Mouse (Mus musculus): ENCODE measurements around the gene Sacs.

Gene Sacs

DNA sequence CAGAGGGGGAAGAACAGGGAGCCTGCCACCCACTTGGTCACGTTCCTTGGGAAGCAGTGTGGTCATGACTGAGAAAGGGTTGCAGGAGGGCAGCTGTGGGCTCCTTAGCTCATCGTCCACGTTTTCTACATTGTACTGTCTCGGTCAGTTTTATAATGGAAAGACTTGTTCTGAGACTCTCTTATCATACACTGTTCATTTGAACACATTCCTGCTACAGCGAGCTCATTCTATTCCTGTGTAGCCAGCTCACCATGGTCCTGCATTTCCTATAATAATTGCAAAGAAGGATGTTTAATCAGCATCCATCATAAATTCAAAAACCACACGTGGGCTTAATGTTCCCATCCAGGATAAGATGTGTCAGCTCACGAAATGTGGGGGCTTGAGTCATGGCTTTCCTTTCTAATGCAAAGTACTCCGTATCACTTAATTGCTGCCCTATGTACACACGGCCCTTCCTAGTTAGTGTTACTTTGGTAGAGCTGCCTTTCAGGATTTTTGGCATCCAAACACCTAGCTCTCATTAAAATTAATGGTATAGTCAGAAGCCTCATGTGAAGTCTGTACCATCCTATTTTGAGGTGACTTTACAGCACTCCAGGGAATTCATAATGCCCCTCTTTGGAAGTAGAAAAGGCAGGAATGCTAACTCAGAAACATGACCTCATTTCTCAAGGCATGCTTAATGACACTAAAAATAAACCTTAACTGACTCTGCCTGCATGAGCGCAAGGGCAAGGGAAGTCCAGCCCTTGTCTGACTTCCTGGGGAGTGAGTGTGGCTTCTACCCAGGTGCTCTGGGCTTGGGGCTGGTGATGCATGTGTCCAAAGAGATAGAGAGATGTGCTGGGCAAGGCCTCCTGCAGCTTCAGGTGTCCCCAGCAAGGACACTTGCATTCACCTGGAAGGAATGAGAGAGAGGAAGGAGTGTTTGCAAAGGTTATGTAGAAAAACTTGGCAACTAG lies 23.4 kb downstream of the Sacs start:
- no peak for DNase-seq

DNA sequence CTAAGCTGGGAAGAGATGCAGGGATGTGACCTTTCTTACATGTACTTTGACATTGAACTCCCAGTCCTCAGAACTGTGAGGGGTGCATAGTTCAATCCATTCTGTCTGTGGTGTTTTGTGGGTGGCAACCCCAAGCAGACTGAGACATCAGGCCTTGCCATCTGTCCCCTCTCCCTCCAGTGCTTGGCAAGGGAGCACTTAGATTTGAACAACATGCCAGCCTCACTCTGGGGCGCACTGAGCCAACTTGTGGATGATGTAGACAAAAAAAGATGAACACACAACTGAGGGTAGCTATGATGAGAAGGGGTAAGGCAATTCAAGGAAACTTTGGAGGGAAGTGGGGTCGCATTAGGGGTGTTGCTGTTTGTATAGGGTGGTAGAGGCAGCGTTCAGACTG lies 26.2 kb downstream of the Sacs start:
- DNase-seq: no peak

DNA sequence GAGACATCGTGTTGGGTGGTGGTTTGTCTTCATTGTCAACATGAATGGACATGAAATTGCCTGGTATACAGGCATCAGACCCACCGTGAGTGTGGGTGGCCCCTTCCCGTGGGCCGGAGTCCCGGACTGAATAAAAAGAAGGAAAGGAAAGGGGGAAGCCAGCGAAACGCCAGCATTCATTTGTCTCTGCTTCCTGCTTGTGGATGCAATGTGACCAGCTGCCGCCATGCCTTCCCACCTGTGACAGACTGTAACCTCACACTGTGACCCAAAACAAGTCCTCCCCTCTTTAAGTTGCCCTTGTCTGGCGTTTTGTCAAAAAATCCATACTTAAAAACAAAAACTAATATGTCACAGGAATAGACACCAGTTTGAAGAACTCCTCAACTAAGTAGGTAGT lies 27.7 kb downstream of the Sacs start:
- no peak for DNase-seq

DNA sequence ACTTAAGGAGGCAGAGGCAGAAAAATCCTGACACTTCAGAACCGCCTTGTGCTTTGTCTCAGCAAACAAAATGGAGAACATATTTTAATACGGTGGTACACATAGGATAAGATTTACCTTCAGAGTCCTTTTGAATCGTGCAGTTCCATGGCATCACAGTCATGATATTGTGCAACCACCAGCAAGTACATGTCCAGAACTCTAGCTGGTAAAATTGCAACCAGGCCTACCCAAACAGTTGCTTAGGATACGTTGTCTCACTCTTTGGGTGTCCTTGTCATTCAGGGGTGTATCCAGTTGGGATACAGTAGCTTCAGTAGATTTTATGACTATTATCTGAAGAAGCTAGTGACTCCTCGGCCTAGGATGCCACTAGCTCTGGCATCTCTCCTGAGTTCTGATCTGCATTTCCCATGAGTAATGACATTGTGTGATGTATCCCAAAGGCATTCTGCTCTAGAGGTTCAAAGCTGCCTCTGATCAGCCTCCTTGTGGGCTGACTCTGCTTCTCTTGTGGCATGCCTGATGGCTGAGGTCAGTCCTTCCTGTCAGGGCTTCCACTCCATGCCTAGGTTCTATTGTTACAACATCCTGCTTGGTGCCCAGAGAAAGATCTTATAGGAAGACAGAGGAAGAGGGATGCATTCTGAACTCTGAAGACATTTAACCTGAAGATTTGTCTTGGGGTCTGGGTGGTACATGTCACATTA lies 33.2 kb downstream of the Sacs start:
- no peak for DNase-seq

DNA sequence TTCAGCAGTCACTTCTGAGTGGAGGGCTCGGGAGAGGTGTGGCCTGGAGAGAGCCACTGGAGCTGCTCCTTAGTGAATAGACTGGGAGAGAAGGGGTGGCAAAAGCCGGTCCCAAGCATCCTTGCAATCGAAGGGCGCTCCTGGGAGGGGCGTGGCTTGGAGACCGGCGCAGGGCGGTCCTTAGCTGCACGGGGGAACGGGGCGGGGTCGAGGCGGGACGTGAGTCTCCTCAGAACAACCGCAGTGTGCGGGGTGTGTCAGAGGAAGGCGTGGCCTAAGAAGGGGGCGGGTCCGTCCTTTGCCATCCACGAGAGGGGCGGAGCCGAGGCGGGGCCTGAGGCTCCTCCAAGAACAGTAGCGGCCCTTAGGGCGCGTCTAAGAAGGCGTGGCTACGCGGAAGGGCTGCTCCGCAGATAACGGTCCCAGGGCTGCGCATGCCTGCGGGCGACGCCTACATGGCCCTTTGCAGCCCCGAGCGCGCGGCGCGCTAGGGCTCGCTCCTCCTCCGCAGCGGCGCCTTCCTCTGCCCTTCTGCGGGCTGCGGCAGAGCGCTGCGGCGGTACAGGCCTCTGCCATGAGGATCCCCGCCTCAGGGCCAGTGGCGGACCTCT lies 34.4 kb downstream of the Sacs start:
- DNase-seq: peak; percentile 100

DNA sequence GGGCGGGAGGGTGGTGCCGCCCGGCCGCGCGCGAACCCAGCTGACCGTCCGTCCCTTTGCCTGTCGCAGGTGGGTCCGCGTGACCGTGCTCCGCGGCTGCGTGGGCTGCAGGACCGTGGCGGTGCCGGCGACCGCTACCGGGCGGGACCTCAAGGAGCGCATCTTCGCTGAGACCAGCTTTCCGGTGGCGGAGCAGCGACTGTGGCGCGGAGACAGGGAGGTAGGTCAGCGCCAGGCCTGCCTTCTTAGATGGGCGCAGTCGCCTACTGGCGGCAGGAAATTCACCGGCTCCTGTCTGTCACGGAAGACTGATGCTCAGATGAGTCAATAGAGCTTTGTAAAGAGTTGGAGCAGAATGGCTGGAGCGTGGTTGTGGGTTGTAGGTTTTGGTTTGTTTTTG lies 35.0 kb downstream of the Sacs start:
- DNase-seq: peak; percentile 76

DNA sequence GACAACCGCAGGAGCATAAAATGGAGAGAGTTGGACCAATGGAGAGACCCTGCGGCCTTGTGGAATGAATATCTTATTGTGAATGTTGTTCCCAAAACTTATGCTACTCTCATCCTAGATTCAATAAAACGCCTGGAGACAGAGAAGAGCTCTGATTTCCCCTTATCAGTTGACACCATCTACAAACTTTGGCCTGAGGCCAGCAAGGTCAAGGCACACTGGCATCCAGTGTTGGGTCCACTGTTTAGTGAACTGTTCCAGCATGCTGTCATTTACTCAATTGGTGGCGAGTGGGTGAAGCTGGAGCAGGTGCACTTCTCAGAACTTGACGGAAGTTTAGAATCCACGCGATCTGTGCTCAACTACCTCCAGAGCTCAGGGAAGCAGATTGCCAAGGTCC lies 53.6 kb downstream of the Sacs start:
- DNase-seq: no peak

DNA sequence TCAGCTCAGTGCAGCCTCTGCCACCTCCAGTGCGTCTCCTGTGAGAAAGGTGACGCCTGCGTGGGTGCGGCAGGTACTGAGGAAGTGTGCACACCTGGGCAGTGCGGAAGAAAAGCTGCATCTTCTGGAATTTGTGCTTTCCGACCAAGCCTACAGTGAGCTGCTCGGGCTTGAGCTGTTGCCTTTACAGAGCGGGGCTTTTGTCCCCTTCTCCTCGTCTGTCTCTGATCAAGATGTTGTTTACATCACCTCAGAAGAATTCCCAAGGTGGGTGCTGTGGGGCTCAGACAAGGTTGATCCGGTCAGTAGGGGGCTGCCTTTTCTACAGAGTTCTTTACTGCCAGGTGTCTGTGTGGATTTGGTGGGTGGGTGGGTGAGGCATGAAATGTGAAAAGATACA lies 54.1 kb downstream of the Sacs start:
- no peak for DNase-seq

DNA sequence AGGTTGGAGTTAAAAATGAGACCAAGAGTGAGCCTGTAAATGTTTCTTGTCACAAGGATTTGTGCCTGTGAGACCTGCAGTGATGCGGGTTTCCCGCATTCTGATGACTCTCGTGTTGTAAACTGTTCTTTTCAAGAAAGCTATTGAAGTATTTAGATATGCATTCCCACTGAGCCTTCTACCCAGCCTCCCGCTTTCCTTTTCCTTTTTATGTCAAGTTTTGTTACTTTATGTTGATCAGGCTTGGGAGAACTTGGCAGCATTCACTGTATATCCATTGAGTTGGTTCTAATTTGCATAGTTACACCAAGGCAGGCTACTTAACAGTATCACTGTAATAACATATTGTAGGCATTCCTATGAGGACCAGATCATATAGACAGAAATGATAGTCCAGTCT lies 56.2 kb downstream of the Sacs start:
- no peak for DNase-seq

DNA sequence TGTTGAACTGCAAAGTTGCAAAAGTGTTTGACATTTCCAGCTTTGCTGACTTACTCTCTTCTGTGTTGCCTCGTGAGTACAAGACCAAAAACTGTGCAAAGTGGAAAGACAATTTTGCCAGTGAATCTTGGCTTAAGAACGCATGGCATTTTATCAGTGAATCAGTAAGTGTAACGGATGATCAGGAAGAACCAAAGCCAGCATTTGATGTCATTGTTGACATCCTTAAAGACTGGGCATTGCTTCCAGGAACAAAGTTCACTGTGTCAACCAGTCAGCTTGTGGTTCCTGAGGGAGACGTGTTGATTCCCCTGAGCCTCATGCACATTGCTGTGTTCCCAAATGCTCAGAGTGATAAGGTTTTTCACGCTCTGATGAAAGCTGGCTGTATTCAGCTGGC lies 71.9 kb downstream of the Sacs start:
- no peak for DNase-seq

DNA sequence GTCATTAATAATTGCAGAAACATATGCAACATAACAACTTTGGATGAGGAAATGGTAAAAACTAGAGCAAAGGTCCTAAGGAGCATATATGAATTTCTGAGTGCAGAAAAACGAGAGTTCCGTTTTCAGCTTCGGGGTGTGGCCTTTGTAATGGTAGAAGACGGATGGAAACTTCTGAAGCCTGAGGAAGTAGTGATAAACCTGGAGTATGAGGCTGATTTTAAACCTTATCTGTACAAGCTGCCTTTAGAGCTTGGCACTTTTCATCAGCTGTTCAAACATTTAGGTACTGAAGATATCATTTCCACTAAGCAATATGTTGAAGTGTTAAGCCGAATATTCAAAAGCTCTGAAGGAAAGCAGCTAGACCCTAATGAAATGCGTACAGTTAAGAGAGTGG lies 73.5 kb downstream of the Sacs start:
- no peak for DNase-seq

DNA sequence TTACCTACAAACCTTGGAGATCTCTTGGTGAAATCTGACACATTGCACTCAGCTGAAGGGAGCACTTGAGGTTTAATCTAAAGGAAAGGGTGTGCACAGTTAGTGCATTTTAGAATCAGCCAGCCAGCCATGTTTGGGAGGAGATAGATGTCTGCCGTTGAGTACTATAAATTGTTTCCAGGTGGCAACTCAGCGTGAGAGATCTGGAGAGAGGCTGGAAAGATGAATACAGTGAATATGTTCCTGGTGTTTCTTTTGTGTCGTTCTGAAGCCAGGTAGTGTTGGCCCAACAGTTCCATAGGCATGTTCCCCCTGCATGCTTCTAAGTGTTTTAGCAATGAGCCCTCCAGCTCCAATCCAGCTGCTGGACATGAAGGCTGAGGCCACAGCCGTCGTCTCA lies 82.9 kb downstream of the Sacs start:
- no peak for DNase-seq

DNA sequence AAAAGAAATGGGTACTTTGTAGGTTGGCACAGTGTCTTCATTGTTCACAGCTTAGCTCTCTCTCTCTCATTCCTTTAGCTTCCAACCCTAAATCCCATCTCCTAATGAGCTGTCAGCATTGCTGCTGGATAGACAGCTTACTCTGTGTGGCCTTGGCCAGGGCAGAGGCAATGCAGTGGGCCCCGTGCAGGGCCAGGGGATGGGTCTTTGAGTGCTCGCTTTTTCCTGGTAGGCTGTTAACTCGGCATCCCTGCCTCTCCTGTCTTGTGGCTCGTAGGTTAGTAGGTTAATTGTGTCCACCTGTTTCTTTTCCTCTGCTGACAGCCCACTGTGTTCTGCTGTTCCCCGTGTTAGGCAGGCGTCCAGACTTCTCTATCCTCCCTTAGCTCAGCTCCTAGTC lies 84.2 kb downstream of the Sacs start:
- no peak for DNase-seq

DNA sequence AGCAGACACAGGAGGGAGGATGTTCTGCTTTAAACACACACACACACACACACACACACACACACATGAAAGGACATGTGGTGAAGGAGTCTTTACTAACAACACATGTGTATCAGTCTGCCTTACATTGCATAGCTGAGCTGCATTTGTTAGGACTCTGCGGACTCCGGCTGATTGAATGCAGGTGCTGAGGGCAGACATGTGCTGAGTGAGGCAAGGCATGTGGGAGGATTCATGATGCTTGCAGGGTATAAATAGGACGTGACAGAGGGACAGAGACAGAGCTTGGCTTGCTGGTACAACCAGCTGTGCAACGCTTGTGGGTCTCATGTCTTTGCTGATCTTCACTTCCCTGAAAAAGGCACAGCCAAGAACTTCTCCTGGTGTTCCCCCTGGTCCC lies 85.5 kb downstream of the Sacs start:
- no peak for DNase-seq

DNA sequence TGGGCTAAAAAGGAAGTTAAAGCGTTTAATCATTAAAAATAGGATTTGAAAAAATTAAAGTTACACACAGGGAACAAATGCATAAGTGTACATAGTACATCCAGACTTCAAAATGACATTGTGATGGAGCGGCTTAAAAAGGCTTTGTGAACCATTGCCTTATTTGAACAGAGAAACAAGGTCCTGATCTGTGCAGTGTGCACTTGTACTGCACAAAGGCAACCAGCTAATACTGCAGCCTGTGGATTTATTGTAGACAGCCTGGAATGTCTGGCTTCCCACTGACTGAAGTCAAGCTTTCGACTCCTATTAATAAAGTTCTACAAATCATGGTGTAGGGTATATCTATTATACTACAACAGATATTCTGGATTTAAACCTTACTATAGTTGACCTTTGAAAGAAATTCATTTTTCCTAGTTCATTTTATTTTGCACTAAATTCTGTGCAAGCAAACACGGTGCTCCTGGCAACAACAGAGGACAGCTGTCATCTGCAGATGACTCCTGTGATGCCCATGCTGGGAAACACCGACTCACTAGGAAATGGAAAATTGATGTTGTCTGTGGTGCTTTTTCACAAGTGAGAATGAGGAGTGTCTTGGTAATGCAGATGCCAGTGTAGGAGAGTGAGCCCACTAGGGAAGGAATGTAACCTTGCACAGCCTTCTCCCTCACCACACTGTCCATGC lies 86.3 kb downstream of the Sacs start:
- no peak for DNase-seq

DNA sequence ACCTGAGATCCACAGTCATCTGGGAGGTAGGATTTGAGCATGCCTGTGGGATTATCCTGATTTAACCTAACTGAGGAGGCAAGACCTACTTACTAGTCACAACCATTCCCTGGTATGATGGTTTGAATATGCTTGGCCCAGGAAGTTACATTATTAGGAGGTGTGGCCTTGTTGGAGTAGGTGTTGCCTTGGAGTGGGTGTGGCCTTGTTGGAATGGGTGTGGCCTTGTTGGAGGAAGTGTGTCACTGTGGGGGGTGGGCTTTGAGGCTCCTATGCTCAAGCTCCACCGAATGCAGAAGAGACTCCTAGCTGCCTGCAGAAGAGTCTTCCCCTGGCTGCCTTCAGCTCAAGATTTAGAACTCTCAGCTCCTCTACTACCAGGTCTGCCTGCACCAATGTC lies 87.9 kb downstream of the Sacs start:
- no peak for DNase-seq

DNA sequence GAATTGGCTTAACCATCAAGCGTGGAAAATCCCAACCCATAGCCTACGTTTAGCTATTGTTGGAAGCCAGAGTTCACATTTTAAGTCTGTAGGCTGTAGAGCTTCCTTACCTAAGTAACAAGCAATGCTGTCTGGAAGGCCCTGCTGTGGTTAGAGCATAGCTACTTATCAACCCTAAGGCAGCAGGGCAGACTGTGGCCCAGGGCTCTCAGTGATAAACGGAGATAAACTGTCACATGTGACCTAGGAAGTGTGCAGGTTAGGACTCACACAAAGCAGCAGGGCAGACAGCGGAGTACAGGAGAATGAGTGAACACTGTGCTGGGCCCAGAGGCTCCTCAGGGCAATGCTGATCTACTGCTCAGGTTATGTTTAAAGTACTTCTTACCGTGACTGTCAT lies 91.5 kb downstream of the Sacs start:
- no peak for DNase-seq

DNA sequence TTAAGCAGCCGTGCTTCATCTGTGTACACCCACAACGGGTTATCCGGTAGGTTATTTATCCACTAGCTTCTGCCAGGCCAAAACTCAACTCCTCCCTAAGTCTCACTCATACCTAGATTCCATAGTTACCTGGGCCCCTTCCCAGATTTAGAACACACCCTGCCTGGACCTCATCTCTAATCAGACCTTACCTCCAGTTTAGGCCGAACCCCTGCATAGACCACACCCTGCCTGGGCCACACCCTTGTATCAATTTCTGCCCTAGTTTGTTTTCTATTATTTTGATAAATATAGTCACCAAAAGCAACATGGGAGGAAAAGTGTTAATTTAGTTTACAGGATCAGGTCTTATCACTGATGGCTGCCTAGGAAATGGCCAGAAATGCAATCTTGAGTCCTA lies 91.9 kb downstream of the Sacs start:
- DNase-seq: no peak

DNA sequence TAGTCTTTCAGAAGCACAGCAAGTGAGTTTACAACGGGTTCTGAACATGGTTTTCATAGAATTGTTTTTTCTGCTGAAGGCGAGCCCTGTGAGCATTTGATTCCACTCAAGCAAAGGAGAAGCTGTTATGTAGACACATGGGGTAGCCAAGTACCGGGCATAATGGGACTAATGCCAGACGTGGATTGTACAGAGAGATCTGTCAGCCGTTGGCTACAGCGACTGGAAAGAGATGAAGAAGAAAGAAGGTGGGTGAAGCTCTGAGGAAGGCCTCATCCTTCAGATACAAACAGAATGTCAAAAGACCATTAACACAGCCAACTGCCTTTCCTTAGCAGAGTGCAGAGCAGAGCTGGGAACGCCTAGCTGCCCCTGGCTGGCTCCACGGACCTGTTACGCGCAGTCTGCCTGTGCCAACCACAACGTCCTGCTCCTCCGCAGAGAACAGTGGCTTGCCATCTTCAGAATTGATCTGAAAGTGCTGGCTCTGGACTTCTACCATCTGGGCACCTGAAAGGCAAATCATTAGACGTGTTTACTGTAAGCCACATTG lies 93.8 kb downstream of the Sacs start:
- no peak for DNase-seq

DNA sequence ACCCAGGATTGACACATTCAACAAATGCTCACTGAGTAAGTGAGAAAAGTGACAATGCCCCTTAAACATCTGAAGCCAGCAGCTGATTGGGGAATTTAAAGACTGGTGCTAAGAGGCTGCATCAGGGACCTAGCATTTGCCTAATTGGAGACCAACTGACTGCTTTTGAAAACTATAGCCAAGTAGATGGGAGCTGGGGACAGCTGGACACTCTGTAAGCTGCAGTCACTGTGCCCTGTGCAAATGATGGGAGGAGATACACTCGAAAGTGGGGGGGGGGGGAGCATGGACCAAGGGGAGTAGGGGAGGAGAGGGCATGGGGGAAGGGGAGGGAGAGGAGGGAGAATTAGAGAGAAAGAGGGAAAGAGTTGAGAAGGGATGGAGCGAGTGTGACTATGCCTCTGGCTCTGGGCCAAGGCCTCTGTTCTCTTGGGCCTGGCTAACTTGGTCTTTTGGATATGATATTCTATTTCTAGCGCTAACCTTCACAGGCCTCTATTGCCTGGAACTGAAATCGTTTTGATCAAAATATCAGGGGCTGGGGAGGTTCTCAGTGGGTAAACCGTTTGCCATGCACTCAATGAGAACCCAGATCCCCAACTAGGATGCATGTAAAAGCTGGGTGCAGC lies 97.7 kb downstream of the Sacs start:
- DNase-seq: no peak

DNA sequence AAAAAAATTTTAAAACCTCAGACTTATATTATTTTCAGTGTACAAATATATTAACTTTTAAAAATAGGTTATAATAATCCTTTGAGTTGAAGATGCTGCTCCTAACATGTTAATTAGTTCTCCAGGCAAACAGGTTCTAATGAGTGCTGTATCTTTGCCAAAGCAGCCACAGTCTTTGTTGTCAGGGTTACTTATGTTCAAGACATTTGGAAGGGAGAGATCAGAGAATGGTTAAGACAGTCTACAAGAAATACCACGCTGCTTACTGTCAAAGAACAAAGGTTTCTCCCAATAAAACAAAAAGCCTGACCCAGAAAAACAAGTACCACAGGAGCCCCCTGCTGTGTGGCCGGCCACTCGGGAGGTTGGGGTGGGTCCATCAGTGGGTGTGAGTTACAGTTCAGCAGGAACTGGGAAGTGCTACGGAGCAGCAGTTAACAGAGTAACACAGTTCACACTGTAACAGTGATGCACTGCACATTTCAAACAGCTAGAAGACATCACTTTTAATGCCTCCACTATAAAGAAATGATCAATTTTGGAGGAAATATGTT lies 98.9 kb downstream of the Sacs start:
- no peak for DNase-seq

DNA sequence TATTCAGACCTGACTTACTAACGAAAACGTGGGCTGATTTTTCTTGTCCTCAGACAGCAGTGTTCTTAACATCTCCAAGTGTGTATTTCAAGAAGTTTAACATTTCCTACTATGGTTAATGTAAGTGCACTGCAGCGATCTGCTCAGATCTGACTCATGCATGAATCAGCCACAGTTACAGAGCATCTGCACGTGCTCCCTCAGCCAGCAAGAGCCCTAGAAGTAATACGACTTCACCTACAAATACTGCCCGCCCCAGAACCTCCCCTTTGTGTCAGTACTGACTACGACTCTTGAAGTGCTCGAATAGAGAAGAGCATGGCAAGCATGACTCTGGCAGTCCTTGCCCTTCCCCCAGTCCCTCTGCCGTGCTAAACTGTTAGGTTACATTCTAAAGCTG lies 100.5 kb downstream of the Sacs start:
- no peak for DNase-seq

Measured in thymus, postnatal 4 days (tissue).